Mouse (Mus musculus): ENCODE data around the gene Brix1. TPM values are rescaled to one million over a fixed set of nuclear protein-coding genes. Genes with fewer than 3 reads are reported as not detected.

The Brix1 gene
- polyA plus RNA-seq, 1 experiment from 2014 or later = 127 TPM

- 93% methylated on average over 1 of the region's 1 CpGs for WGBS
- H3K27me3 ChIP-seq (ENCODE audit: control insufficient read depth, insufficient read depth, low read length) = no peaks in the 10 kb centered on the region
- no peak overlapping the region for H3K27ac ChIP-seq (ENCODE audit: low read depth, low read length)
- no peak overlapping the region for H3K9ac ChIP-seq (ENCODE audit: low read depth, low read length)
- H3K4me2 ChIP-seq (replicated peaks; ENCODE audit: low read depth, low read length) = no peak overlapping the region
- no peaks in the 10 kb centered on the region for H3K4me1 ChIP-seq (ENCODE audit: control insufficient read depth, insufficient read depth, low read length)
- no peaks in the 10 kb centered on the region; the same call in 1 of the 2 replicates for H3K36me3 ChIP-seq (ENCODE audit: control insufficient read depth, insufficient read depth, low read length)
- H3K9me3 ChIP-seq (ENCODE audit: control insufficient read depth, low read length) = 0 out of 2 replicates have a peak, but pooled peaks cover 4% of the 10 kb centered on the region
- no peak for ATAC-seq (ENCODE audit: low FRiP score, low TSS enrichment)
- H3K4me3 ChIP-seq (ENCODE audit: low read length) = no peak overlapping the region
These were observed 48.9 kb downstream of the Brix1 start for GRCm38 (mm10) chr15:10436893-10437292.

- H3K4me2 ChIP-seq (replicated peaks; ENCODE audit: low read depth, low read length) = no peak overlapping the region
- no peaks in the 10 kb centered on the region for H3K4me1 ChIP-seq (ENCODE audit: control insufficient read depth, insufficient read depth, low read length)
- ATAC-seq (ENCODE audit: low FRiP score, low TSS enrichment) = no peak
- no peak overlapping the region for H3K4me3 ChIP-seq (ENCODE audit: low read length)
- H3K27me3 ChIP-seq (ENCODE audit: control insufficient read depth, insufficient read depth, low read length) = no peaks in the 10 kb centered on the region
- H3K36me3 ChIP-seq (ENCODE audit: control insufficient read depth, insufficient read depth, low read length) = no peaks in the 10 kb centered on the region
- H3K9ac ChIP-seq (ENCODE audit: low read depth, low read length) = no peak overlapping the region
- H3K27ac ChIP-seq (ENCODE audit: low read depth, low read length) = no peak overlapping the region
- WGBS = 89% methylated on average over 13 of the region's 13 CpGs
- H3K9me3 ChIP-seq (ENCODE audit: control insufficient read depth, low read length) = no peaks in the 10 kb centered on the region
These were observed 59.0 kb downstream of the Brix1 start for GRCm38 (mm10) chr15:10426545-10427266.

- ATAC-seq (ENCODE audit: low FRiP score, low TSS enrichment) = no peak
- Histone ChIP-seq H3K4me1 (ENCODE audit: control insufficient read depth, insufficient read depth, low read length) (no peaks in the 10 kb centered on the region), H3K9ac (ENCODE audit: low read depth, low read length) (no peak overlapping the region), H3K27me3 (ENCODE audit: control insufficient read depth, insufficient read depth, low read length) (no peaks in the 10 kb centered on the region), H3K36me3 (ENCODE audit: control insufficient read depth, insufficient read depth, low read length) (no peaks in the 10 kb centered on the region), H3K4me2 (replicated peaks; ENCODE audit: low read depth, low read length) (no peak overlapping the region), H3K27ac (ENCODE audit: low read depth, low read length) (no peak overlapping the region), H3K9me3 (ENCODE audit: control insufficient read depth, low read length) (no peaks in the 10 kb centered on the region), H3K4me3 (ENCODE audit: low read length) (no peak overlapping the region)
- 93% methylated on average over 6 of the region's 6 CpGs for WGBS
These were observed 59.6 kb downstream of the Brix1 start for GRCm38 (mm10) chr15:10426124-10426523.

Other genes with a start within 250 kb of the Brix1 start
- not detected in 2 replicates for gene Gm21973, start 160.6 kb downstream of the Brix1 start, polyA plus RNA-seq (2014; fragmentation: Nextera tagmentation; extraction: Ambion mirVana)
- 1.3 and 1.5 TPM in 2 replicates for gene Agxt2, start 127.4 kb downstream of the Brix1 start, polyA plus RNA-seq (2014; fragmentation: Nextera tagmentation; extraction: Ambion mirVana)
- 17.1 and 20.3 TPM in 2 replicates for gene Dnajc21, start 15.4 kb downstream of the Brix1 start, polyA plus RNA-seq (2014; fragmentation: Nextera tagmentation; extraction: Ambion mirVana)
- gene Rad1, start 71 bp upstream of the Brix1 start, polyA plus RNA-seq (2014; fragmentation: Nextera tagmentation; extraction: Ambion mirVana) = 25.3 and 29.1 TPM in 2 replicates
- gene Ttc23l, start 72.7 kb upstream of the Brix1 start, polyA plus RNA-seq (2014; fragmentation: Nextera tagmentation; extraction: Ambion mirVana) = not detected in 2 replicates
- 48.0 and 75.0 TPM in 2 replicates for gene Rai14, start 228.7 kb upstream of the Brix1 start, polyA plus RNA-seq (2014; fragmentation: Nextera tagmentation; extraction: Ambion mirVana)

Measured in kidney, embryonic 14.5 days (tissue).